Mouse (Mus musculus) hematopoietic stem cell, adult 5-6 weeks (primary cell): ENCODE results near the gene AI854703. TPM values are rescaled to one million over a fixed set of nuclear protein-coding genes. Genes with fewer than 3 reads are reported as not detected.

Source experiments
- ATAC-seq, 2 experiments: fragments of 125-278 bp in 1 of 2; replicated peaks in 1 of 2; 2 replicates each; pipeline ENCODE4 v1.8.0; 2016 to 2017; ENCODE audit warnings: inconsistent platforms in 2 of 2, mild to moderate bottlenecking in 2 of 2, moderate number of reproducible peaks in 2 of 2, low read depth in 1 of 2, moderate TSS enrichment in 1 of 2; ENCODE audit not compliant: low FRiP score in 2 of 2, poor library complexity in 2 of 2, severe bottlenecking in 2 of 2, insufficient read depth in 1 of 2, low TSS enrichment in 1 of 2
- total RNA-seq: library from RNA; stranded (forward); fragments of 172-1452, 232-1000 nt; gene quantifications from 2 replicates; pipeline ENCODE4 v1.2.3, GENCODE M21; 2017

AI854703 gene
- total RNA-seq, 1 experiment from 2014 or later = 2.0 TPM

DNA sequence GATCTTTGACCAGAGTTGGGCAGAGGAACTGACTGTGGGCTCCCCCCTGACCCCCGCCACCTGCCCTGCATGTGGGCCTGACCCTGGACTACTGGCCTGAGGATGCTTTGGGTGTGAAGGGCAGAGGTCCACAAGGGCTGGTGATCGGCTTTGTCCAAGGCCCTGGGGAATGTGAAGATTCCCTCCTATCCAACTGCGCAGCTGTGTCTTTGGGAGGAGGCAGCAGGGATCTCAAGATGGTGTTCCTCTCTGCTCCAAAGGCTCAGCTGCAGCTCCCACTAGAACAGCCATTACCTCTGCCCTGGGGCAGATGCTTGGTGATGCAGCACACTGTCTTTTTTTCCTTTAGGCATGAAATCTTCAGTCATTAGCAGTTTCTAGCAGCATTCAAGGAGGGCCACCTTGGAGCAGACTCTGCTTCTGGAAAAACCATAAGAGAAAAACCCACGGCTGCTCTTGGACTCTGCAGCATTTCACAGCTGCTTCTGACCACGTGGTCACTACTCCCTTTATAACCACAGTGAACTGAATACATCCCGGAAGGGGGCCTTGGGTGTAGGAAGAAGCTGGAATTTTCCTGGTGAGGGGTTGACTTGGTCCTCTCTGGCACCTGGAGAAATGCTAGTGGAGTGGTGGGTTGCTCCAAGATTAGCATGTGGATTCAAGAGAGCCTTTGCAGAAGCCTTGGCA, 11.4 kb downstream of the AI854703 start:
- ATAC-seq = no peak

DNA sequence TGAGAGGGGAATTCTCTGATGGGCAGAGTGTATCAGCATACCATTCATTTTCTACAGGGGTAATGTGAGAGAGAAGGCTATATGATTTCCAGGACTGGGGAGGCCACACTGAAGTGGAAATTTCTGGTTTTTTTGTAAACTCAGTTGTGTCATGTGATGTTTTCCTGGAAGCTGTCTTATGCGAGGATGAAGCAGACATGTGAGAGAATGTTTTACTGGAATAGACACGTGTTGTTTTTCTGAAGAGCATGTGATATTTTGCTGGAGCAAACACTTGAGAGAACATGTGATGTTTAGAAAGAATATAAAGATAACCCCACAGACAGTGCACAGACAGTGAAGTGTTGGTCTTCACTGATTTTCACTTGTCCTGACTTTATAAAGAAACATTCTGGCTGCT, 12.0 kb downstream of the AI854703 start:
- no peak for ATAC-seq

DNA sequence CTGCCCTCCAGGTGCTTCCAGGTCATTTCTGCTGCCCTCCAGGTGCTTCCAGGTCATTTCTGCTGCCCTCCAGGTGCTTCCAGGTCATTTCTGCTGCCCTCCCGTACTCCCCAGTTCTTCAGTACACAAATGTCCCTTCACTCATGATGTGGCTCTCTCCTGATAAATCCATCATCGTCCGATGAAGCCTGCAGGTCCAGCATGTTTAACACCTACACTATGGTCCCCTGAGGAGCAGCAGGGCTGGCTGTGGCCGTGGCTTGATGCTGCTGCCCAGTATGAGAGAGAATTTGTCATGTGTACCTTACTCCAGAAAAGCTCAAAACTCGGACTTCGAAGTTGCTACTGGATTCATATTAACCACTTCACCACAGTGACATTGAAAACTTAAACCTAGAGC, 14.8 kb downstream of the AI854703 start:
- ATAC-seq = no peak

DNA sequence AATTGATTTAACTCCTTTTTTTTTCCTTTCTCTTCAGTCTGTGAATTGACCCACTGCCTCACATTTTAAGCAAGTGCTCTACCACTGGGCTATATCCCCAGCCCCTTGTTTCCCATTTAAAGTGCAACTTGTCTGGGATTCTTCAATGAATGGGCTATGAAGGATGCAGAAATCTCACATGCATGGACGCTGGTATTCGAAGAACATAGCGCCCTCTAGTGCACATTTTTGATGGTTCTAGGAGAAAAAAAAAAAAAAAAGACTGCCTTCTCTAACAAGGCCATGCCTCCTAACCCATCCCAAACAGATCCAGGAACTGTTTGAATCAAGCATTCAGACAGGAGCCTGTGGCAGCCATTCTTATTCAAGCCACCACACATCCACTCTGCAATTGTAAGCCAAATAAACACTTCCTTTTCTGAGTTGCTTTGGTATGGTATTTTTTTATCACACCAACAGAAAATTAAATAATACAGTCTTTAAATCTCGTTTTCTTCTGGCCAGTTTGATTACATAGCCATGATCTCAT, 16.3 kb downstream of the AI854703 start:
- no peak for ATAC-seq

DNA sequence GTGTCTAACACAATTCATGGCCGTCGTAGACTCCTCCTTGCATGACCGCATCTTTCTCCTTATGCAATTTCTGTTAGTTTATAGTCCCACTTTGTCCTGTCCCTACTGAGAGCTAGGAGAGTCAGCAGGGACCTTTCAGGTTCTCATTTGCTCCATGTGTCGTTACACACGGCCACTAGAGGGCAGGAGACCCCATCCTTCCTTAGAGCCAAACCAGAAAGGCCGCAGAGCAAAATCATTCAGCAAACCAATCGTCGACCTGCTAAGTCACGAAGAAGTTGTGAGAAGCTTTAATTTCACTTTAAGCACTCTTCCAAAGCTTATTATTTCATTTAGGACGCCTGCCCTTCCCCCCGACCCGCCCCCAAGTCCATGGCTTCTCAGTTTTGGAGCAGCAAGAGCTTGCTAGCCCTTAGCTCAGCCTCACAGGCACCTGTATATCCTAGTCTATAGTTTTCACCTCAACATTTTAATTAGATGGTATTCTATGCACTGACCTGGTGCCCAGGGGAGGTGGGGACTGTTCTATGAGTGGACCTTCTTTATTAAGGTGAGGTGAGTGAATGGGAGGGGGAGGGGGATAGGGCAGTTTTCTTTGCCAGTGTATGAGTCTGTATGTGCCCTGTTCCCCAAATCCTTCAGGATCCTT, 19.2 kb downstream of the AI854703 start:
- ATAC-seq = peak; percentile 53 to 56

DNA sequence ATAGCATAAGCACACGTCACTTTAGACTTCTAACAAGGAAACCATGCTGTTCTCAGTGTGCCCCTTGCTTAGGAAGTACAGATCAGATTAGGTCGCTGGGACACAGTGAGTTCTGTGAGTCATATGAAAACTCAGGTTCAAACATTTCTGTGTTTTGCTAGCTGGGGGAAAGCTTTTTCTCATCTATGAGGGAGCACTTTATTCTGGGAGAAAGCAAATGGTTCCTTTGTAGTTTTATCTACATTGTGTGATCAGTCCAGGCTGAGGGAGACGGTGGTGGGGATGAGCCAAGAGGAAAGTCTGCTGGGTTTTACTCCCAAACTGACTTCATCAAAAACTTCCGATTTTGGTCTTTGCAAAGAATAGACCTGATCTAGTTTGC, 19.7 kb downstream of the AI854703 start:
- no peak for ATAC-seq

DNA sequence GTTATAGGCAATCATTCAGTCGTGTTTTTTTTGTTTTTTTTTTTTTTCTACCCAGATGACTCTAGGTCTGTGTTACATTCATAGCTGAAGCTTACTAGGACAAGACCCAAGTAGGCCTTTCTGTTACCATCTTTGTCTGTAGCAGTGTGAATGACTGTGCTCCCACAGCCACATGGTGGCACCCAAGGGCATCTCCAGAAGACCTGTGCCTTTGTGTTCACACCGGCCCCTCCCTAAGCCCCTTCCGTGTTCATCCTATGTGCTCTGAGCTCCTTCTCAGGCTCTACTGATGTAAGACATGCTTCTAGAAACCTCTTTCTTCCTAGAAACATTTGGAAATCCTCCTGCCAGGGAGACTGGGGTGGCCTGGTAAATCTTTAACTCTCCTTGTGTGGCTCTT, 20.4 kb downstream of the AI854703 start, which contains the start of gene Gimap8:
Gimap8 (plus strand) TSS at position 240 of the 400 bp plus-strand sequence.
- peak; percentile 84 to 87 for ATAC-seq

DNA sequence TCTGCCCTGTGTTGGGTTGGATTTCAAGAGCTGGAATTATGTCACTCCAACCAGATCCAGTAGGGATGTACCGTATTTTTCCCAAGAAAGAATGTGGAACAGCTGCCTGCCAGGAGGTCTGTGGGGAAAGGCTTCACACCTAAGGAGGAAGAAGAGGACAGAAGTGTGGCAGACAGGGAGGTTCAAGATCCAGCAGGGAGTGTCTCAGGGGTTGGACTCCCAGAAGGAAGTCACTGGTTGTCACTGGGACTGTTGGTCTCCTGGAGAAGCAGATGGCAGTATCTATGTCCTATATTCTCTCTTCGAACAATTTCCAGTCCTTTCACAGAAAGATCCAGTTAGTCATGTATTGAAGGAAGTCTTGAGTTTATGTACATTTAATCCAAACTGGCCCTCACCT, 21.0 kb downstream of the AI854703 start:
- no peak for ATAC-seq

DNA sequence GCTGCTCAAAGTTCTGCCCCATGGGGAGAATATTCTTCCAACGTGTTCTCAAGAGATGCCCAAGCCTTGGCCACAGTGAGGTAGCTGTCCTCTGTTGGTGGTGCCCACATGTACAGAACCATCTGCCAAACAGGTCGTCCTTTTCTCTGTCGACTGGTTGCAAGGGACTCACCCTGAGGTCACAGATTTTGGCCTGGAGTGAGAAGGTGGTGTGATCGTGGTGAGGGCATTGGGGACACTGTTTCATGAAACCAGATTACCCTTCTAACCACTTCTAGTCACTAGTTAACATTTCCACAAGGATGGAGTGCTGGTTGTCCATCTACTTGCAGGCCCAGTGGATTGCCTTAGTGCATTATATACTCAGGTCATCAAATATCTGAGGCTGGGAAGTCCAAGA, 22.2 kb downstream of the AI854703 start:
- ATAC-seq = no peak

DNA sequence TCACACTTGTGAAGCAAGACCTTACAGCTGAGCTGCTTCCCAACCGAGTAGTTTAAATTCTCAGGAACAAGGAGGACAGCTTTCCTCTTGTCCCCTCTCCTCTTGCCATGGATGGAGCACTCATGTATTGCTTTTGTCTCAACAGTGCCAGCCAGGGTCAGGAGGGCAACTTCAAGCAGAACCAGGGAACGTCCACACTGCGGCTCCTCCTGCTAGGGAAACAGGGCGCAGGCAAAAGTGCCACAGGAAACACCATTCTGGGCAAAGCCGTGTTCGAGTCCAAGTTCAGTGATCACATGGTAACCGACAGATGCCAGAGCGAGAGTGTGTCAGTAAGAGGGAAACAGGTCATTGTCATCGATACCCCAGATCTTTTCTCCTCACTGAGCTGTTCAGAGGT, 23.5 kb downstream of the AI854703 start:
- no peak for ATAC-seq

DNA sequence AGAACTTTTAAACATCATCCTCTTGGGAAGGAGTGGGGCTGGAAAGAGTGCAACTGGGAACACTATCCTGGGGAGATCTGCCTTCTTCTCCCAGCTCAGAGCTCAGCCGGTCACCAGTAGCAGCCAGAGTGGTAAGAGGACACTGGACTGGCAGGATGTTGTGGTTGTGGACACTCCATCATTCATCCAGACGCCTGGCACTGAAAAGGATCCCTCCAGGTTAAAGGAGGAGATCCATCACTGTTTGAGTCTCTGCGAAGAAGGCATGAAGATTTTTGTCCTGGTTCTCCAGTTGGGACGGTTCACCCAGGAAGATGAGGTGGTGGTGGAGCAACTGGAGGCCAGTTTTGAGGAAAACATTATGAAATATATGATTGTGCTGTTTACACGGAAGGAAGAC, 32.2 kb downstream of the AI854703 start:
- no peak for ATAC-seq

DNA sequence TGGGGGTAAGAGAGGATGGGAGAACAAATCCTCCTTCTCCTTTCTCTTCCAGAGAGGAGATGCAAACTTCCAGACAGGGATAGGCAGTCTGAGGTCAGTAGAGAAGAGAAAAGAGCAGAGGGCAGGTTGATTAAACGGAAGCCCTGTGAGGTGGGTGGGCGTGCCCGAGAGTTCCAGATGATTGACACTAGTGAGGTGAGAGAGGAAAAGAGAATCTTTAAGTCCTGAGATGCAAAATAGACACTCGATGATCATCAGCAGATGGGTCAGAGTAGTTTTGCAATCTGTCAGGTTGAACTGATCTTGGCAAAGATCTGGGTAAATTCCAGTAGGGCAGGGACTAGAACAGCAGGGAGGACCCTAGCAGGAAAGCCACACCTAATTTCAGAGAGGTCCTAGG, 38.2 kb downstream of the AI854703 start:
- no peak for ATAC-seq

DNA sequence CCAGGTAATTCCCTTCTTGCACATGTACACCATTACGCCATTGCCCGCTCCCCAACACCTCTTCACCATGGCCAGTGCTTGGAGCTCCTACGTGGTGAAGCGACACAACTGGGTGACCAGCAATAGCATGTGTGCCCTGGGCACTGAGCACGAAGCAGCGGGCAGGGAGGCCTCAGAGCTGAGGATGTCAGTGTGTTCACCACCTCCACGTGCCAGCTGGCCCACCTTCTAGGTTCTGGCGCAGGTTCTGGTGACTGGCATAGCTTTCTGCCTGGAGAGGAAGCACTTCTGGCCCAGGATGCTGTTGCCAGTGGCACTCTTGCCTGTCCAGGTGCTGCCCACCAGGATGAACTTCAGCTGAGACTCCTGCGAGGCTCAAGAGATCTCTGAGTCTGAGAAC, 38.9 kb downstream of the AI854703 start:
- ATAC-seq = no peak

DNA sequence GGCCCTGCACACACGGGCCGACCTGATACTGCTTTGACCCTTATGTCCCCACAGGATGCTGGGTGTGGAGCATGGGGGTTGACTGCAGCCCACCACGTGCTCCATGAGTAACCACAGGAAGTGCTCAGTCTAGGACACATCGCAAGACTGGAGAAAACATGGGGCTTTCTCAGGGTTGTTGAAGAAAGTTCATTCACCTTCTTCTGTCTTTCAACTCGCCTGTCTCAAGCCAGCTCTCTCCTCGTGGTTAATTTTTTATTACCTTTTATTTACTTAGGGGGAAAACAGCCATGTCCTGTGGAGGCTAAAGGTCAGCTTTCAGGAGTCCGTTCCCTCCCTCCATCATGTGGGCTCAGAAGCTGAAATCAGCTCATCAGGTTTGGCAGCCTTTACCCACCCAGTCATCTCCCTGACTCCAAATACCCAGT, 39.6 kb downstream of the AI854703 start:
- no peak; a peak in 1 of 4 replicates for ATAC-seq

DNA sequence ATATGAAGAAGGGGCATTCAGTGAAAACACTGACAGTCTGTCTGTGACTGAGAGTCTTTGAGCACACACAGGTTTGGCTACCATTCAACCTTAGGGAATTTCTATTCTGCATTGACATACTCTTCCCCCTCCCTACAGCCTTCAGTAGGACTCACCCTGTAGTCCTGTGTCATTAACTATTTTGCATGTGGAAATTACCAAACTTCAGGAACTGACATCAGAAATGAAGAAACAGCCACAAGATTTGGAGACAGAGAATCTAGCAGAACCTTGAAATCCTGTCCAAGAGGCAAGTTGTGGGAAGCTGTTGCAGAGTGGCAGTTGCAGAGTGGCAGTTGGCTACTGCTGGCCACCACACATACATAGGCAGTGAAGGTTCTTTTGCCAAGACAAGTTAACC, 41.5 kb downstream of the AI854703 start:
- peak in 1 of 2 experiments; percentile 12; a peak in 1 of 4 replicates for ATAC-seq

DNA sequence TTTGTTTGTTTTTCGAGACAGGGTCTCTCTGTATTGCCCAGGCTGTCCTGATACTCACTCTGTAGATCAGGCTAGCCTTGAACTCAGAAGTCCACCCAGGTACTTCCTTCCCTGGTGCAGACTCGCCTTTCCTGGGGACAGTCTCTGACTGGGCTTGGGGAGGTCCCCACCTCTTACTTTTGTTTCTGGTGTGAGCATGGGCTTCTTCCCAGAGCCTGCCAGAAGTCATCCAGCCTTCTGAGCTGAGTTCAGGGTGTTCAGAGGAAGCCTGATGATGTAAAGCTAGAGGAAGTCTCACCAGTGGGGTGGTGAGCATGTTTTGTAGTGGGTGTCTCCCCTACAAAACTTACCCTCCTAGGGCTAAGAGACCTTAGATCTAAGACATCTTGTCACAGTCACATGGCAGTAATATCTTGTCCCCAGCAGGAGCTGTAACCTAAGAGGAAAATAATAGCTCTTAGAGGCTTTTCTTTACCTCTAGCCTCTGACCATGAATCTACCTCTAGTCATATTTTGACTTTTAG, 42.9 kb downstream of the AI854703 start:
- no peak for ATAC-seq

DNA sequence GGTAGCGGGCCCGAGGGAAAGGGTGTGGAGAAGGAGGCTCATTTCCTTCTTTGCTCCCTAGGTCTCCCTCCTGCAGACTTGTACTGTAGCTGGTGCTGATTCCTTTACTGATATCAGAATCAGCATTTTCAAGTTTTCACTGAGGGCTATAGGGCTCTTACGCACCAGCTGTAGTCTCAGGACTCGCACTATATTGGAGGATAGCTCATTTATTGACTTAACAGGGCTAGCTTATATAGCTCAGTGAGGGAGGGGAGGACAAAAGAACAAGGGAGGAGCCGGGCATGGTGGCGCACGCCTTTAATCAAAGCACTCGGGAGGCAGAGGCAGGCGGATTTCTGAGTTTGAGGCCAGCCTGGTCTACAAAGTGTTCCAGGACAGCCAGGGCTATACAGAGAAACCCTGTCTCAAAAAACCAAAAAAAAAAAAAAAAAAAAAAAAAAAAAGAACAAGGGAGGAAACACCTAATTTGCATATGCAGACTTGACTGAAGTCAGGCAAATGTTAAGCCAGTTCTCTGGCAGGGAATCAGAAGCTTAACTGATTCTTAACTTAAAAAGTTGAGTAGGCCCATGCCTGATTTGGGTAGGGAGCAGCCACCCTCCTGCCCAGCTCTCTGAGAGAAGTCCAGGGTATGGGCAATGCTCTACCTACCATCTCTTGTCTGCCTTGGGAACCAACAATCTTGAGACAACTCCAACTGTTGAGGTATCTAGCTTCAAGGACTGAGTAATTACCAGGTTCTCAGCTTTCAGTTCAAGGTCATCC, 47.9 kb downstream of the AI854703 start:
- no peak for ATAC-seq

DNA sequence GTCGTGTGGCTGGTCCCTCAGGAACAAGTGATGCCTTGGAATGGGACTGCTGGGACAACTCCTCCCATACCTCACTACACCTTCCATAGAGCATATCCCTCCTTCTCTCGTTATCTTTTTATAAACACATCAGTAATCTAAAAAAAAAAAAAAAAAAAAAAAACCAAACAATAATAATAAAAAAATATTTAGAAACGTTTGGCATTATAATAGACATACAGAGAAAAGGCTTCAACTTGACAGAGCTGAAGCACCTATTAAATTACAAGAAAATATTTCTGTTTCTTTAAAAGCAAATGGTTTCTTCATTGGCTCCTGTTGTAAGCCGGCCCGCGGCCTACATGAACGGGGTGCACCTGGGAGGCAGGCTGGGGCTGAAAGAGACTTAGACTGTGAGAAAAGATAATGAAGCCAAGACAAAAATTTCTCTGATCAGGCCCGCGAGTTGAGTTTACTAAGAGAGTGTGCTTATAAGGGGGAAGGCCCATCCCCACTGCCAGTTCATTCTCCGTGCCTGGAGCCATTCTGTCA, 48.9 kb downstream of the AI854703 start:
- ATAC-seq = no peak
